Mouse (Mus musculus): ENCODE data around the gene Kcnab2. TPM values are rescaled to one million over a fixed set of nuclear protein-coding genes. Genes with fewer than 3 reads are reported as not detected.

The Kcnab2 gene
- 1 to 10 TPM; 2.3 to 2.4 TPM for total RNA-seq (2021)

DNA sequence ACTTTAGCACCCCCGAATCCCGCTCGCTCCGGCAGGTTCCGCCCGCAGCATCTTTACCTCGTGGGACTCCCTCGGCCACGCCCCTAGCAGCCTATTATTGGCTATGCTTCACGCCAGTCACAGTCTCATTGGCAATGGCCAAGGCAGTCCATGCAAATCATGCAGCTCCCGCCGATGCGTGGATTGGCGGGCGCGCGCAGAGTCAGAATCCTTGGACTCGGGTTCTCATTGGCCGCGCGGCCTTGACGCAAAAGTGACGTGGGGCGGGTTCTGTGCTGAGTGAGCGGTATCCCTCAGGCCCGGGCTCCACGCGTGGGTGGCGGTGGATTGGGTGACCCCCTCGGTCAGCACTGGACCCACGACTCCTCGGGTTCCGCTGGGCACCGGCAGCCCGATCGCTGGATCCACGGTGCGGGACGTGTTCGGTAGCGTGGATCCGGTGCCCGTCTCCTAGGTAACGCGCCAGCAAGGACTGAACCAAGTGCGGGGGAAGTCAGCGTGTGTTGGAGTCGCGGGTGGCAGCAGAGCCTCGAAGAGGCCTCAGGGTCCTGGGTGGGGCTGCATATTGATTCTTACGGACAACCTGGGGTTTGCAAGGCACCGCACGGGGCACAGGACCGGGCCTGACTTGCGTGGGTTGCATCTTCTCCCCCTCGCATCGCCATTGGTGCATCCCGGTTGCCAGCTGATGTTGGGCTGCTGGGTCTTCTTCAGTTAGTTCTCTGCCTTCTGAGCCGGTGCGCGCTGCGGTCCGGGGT lies at the start of gene Kcnab2:
Kcnab2 (minus strand) TSS at position 406 of the 758 bp plus-strand sequence.
- DNase-seq, result peak; percentile 100

GRCm38 (mm10) chr4:152520083-152520482 lies 42.4 kb upstream of the Kcnab2 start:
- DNase-seq, result peak; percentile 72

DNA sequence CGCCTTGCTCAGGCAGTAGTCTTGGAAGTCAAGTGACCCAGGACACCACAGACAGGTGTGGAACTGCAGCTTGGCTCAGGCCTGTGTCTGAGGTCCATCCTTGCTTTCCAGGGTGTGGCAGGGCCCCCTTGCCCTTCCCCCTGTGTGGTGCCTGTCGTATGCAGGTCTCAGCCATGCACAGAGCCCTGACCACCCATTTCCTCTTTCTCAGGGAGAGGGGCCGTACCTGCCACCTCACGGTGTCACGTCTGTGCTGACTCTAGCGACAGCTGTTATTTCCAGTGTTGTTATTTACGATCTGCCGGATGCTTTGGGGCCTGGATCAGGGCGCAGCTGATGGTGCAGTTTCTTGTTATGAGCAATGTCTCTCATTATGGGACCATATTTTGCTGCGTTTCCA lies 41.4 kb upstream of the Kcnab2 start:
- no peak for DNase-seq

- DNase-seq, result no peak
Observed at GRCm38 (mm10) chr4:152514884-152515283, 37.2 kb upstream of the Kcnab2 start.

- no peak for DNase-seq
Observed at GRCm38 (mm10) chr4:152512221-152512925, 34.7 kb upstream of the Kcnab2 start.

DNA sequence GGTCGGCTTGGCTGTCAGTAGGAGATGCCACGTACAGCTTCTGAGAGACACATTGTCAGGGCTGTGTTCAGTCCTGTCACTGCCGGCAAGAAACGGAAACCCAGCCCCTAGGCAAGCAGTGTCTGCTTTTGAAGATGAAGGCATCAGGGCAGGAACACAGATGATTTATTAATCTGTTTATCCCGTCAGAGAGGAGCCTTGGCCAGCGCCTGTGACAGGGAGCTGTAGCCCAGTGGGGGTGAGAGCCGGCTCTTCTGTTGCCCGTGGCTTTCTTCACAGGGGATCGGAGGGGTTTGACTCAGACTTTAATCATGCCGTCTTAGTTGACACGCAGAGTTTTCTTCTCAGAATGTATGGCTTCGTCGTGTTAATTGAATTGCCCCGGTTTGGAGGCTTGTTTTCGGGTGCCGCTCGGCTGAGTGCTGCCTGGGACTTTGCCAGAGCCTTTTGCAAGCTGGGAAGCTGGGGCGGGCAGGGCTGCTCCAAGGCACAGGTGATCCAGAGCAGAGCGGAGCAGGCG lies 16.7 kb upstream of the Kcnab2 start:
- DNase-seq, result no peak

- peak; percentile 82 for DNase-seq
Observed at GRCm38 (mm10) chr4:152491250-152491899, 13.7 kb upstream of the Kcnab2 start.

GRCm38 (mm10) chr4:152490311-152490710 lies 12.6 kb upstream of the Kcnab2 start:
- peak; percentile 9 for DNase-seq

- DNase-seq, result no peak
Observed at GRCm38 (mm10) chr4:152488046-152488445, 10.4 kb upstream of the Kcnab2 start.

GRCm38 (mm10) chr4:152480426-152480825 lies 2.8 kb upstream of the Kcnab2 start:
- no peak for DNase-seq

GRCm38 (mm10) chr4:152478224-152478567 lies 525 bp upstream of the Kcnab2 start:
- DNase-seq, result no peak

DNA sequence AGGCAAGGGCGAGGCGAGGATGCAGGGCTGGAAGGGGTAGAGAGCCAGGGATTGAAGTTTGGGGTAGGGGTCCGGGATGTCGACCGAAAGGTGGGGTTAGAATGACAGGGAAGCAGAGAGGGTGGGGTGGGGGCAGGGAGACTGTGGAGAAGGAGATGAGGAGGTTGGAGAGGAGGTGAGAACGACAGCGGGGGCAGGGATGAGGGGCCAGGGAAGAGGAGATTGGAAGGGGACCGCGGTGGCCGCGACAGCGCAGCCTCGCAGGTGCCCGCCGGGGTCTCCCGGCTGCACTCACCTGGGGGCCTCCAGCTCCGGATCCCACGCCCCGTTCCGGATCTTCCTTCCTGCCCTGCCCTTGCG lies 585 bp downstream of the Kcnab2 start:
- no peak for DNase-seq

- no peak for DNase-seq
Observed at GRCm38 (mm10) chr4:152476427-152477023, 1.1 kb downstream of the Kcnab2 start, which contains the start of gene Nphp4. Gene Nphp4 (plus strand): TSS chr4:152476706.

GRCm38 (mm10) chr4:152475941-152476340 lies 1.7 kb downstream of the Kcnab2 start:
- DNase-seq, result no peak

DNA sequence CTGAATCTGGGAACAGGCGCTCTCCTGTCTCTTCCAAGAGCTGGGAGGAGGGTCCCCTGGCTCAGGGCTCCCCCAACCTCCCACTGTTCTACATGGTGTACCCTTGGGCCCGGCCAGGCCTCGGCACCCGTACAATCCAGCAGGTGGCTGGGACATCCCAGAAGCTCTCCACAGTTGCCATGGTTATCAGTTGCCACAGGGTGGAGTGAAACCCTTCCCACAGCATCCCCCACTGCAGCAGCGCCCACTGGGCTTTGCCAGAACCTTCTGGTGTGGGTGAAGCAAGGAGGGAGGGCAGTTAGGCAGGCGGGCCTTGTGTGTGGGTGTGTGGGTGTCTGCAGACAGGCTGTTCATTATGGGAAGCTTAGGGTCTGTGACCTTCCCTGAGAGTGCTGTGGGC lies 9.7 kb downstream of the Kcnab2 start:
- no peak for DNase-seq

DNA sequence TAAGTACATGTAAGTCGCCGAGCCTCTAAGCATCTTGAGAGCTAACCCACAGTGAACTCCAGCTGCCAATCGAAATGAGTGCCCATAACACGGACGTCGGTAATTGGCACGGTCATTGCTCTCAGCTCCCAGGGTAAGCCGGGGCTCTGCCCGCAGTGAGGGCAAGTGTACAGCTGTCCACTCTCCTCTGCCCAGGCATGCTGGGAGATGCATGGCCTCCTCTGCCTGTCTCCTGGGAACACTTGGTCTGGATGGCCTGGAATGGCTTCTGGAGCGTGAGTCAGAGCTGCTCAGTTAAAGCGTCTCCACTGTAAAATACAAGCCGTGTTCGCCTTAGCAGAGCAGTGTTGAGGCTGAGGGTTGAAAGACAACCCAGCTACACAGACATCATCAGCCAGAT lies 11.1 kb downstream of the Kcnab2 start:
- no peak for DNase-seq

GRCm38 (mm10) chr4:152465116-152465515 lies 12.6 kb downstream of the Kcnab2 start:
- no peak for DNase-seq

DNA sequence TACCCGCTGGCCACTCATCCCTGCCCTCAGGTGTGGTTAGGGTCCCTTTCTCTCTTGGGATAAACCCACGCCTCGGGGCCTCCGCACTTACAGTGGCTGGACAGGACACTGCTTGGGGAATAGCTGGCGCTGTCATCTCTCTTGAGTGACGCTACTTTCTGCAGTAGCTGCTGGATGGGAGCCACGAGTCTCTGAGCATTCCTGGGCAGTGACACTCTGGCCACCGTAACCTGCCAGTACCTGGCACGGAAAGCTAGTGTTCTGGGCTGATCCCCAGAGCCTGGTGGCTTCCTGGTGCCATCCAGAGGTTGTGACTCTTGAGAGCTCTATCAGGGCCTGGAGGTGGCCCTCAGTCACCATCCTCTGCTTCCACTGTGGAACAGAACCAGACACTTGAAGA lies 14.5 kb downstream of the Kcnab2 start:
- peak; percentile 60 for DNase-seq

DNA sequence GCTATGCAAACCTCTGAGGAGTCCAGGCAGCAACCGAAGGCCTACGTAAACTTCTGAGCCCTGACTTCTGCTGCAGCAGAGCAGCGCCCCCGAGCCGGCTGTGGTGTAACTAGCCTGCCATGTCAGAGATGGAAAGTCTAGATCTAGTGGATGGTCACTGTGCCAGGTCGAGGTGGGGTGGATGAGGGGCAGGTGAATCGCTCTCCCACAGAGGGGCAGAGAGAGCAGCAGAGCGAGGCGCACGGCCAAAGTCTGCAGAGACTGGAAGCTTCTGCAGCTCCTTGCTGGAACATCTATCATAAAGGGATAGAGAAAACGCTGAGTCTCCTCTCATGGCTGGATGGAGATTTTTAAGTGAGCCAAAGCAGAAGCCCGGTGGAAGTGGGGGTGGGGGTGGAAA lies 15.2 kb downstream of the Kcnab2 start:
- no peak for DNase-seq

- DNase-seq, result no peak
Observed at GRCm38 (mm10) chr4:152457673-152458072, 20.0 kb downstream of the Kcnab2 start.

- DNase-seq, result no peak
Observed at GRCm38 (mm10) chr4:152456609-152457008, 21.1 kb downstream of the Kcnab2 start.

DNA sequence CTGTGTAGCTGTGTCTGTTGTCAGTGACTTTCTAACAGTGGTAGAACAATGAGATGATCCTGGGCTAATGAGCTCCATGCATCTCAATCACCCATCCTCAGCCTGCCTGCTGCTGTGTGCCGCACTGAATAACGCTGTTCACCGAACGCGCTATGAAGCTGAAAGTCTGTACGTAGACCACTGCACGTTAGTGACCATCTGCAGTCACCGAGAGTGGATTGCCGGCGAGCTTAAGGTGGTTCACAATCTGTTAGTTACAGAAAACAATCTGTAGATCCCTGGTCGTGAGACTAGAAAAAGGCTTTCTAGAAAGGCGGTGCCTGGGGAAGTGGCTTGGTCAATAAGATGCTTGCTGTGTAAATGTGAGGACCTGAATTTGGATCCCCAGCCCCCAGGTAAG lies 23.5 kb downstream of the Kcnab2 start:
- DNase-seq, result no peak

- no peak for DNase-seq
Observed at GRCm38 (mm10) chr4:152453079-152453478, 24.6 kb downstream of the Kcnab2 start.
